Mouse (Mus musculus): ENCODE measurements at regions not wholly inside any gene's neighbourhood (a gene's known extent, or its start where the extent isn't known, plus 50 kb on each side); places are given as distances from the start of the nearest gene placed in this dataset.

DNA sequence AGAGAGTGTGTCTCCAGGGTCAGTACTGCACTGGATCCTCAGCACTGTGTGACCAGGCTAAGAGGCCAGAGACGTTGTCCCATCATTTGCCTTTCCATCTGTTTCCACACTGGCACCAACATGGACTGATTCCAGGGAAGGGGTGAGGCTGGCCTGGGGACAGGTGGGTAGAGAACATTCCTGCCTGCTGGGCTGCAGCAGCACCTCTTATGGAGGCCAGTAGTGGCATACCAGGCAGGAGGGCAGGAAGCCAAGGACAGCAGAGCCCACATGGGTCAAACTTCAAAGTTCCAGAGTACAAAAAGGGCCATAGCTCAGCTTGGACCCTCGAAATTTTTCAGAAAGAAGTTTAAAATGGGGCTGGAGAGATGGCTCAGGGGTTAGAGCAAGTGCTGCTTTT lies 115.4 kb upstream of the Ercc6l2 start:
- DNase-seq (ENCODE audit: low spot score): no peak

DNA sequence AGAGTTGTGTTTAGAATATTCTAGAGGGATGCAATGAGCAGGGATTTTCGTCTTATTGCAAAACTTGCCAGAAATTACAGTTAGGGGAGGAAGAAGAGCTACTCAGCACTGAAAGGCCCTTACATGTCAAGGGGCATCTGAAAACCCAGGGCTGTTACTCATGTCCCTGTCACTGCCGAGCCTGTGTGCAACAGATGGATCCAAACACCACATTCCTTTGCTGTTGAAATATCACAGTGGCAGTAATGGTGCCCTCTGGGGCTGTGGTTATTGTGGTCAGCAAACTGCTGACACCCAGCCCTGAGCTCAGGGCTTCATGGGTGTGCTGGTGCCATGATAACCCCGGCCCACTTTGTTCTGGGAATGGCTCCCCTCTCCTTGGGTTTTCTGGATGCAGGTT lies 114.3 kb upstream of the Ercc6l2 start:
- no peak for DNase-seq (ENCODE audit: low spot score)

DNA sequence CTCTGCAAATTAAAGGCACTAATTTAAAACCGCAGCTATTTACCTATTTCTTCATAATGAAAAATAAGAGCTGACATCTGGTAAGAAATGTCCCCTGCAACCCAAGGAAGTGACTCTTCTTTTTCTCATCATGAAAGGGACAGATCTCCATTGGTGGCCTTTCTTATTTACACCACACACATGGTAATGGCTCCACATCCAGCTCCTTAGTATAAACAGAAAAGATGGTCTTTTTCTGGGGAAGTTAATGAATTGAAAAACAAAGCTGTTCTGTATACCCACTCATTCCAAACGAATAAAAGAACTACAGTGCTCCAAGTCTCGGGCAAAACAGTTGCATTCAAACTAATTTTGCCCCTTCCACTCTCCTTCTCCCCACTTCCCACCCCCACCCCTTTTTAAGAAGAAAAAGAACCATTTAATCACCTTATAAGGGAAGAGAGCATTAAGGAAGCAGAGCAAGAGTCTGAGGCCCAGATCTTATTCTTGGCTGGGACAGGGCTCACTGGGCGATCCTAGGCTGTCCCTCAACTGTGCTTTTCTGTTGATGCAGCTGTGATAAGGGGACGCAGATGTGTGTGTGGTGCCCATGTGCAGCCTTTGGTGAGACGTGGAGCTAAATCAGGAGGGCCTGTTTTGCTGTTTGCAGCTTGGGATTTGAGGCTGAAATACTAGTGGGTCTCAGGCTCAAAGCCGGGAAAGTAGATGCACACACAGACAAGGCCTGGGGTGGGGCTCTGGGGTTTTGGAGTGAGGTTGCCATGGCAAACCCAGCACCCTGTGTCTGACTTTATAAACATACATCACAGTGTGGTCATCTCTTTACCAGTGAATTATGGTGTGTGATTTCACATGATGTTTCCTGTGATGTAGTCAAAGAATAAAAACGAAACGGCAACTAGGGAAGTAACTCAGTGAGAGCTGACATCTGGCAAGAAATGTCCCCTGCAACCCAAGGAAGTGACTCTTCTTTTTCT lies 113.6 kb upstream of the Ercc6l2 start:
- DNase-seq (ENCODE audit: low spot score): no peak

DNA sequence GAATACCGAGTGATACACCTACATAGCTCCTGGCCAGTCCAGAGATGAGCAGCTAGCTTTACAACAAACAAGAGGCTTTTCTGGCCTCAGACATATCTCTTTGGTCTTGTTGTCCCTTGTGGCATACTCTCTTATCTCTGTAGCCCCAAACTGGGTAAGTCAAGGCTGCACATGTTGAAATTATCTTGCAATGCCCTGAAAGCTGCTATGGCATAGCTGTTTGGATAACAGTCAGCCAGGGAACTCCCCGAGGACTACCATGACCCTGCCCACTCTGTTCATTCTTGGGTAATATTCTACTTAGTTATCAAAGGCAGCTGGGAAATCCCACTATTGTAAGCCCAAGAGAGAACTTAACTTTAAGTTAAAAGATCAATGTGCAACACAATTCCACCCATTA lies 106.5 kb upstream of the Ercc6l2 start:
- no peak for DNase-seq (ENCODE audit: low spot score)

DNA sequence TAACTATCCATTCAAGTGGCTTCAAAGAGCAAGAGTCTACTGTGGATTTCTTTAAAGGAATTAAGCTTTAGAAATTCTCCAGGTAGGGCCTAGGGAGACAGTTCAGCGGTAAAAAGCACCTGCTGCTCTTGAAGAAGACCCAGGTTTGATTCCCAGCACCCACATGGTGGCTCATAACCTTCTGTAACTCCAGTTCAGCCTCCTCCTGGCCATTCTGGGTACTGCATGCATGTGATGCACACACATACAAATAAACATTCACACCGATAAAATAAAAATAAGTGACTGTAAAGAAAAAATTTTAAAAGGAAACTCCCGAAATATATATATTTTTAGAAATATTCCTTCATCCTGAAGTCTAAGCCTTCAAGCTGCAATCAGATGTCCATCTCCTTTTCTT lies 101.9 kb upstream of the Ercc6l2 start:
- no peak for DNase-seq (ENCODE audit: low spot score)

DNA sequence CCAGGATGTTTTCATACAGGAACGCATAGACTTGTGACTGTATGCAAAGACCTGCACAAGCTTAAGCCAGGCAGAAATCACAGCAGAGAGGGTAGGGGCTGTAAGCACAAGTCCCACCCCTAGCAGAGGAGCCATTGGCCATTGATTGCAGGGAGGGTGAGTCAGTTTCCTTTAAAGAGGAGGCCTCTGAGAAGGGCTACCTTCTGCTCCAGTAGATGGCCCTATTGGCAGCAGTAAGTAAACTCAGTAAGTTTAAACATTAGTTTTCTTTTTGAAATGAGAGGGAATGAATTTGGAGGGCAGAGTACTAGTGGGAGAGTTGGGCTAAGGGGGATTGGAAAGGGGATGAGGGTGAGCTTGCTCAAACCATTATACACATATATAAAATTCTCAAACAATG lies 98.5 kb upstream of the Ercc6l2 start:
- no peak for DNase-seq (ENCODE audit: low spot score)

DNA sequence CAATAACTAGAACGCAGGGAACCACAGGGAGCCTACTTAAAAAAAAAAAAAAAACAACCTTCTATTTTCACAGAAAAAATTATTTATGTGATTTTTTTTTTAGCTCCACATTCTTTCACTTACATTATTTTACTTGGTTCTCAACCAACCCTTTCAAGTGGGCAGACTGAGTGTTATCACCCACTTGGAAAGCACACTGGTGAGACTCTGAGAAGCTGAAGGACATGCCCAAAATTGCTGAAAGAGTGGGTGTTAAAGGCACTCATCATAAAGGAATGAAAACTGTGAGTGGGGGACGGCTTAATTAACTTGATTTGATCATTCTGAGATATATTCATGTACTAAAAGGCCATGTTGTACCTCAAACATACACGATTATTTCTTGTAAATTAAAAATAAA lies 97.8 kb upstream of the Ercc6l2 start:
- DNase-seq (ENCODE audit: low spot score): no peak

DNA sequence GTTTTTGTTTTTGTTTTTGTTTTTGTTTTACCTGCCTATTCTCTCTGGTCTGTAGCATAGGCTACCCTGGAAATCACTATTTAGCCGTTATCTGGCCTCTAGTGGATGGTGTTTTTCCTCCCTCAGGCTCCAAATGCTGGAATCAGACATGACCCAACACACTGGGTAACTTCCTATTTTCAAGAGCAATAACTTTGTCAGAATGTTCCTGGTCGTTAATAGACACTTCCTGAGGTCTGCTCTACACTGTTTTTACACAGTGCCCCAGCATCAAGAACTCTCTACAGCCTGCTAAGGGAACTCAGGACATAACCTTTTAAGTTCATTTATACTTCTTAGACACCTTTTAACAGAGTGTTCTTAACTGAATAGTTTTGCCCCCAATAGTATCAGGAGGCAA lies 96.3 kb upstream of the Ercc6l2 start:
- no peak for DNase-seq (ENCODE audit: low spot score)

DNA sequence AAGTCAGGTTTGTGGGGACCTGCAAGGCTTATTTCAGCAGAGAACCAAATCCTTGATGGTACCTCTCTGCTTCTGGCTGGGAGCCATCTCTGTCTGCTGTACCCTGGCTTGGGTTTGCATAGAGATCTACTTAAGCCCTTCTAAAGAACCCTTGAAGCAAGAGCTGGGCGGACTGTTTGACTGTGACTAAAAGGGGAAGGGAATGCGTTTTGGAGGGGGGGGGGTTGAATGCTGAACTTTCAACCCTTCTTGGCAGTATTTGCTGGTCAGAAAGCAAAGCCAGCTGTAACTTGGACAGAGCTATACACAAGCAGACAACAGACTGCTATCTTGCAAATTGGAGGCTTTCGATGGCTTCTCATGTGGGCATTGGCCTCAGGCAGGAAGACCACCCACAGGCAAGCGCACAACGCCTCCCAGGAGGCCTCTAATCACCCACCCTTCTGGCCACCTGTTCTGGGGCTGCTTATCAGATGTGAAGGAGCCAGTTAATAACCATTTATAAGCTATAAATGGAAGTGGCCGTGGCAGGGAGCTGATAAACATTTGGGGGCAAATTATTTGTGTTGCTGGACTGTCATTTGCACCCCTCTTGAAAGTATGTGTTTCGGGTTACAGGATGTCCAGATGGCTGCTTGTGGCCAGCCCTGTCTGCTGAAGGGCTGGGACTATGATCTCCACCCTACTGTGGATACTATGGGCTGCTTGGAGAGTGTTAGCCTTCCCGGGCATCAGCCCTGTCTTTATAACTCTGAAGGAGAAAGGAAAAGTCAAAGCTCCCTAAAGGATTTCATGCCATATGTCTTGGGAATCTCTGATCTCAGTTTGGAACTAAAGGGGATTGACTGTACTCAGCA lies 95.5 kb upstream of the Ercc6l2 start:
- DNase-seq (ENCODE audit: low spot score): peak; percentile 52

DNA sequence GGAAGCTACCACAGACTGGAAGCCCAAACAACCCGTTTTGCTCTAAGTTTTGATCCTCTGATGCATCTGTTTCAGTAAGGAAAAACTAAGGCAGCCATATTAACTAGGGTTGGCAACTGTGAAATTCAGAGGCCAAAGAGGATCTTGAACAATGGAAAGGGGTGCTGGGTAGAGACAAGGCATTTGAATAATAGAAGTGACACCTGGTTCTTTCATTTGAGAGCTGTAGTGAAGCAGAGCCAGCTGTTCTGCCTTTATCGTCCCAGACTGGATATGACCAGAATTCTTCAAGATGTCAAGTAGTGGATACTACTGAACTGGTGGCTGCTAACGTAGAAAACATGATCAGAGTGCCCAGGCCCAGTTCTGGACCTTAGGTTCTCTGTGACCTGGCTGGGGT lies 94.4 kb upstream of the Ercc6l2 start:
- no peak for DNase-seq (ENCODE audit: low spot score)

DNA sequence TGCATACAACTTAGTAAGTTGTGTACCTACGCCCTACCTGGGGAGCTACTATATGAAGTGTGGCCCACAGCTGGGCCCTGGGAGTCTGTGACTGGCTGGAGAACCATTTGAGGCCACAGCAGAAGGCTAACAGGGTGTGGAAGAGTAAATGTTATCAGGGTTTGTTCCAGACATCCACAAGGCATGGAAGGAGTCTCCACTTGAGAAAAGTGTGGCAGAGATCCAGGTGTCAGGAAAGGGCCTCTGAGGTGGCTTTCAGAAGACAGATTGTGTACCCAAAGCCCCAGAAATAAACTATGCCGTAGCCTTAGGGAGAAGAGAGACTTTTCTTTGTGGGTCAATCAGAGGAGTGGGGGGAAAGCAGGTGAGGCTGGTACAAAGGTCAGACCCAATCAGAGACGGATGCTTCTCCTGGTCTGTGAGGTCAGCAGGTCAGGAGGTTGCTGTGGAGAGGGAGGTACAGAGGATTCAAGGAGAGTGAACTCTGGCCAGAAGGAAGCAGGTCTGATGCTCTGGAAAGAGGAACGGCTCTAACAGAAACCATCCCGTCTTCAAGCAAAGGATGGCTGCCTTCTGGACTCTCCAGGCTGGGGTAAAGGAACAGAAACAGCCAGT lies 93.9 kb upstream of the Ercc6l2 start:
- no peak for DNase-seq (ENCODE audit: low spot score)

DNA sequence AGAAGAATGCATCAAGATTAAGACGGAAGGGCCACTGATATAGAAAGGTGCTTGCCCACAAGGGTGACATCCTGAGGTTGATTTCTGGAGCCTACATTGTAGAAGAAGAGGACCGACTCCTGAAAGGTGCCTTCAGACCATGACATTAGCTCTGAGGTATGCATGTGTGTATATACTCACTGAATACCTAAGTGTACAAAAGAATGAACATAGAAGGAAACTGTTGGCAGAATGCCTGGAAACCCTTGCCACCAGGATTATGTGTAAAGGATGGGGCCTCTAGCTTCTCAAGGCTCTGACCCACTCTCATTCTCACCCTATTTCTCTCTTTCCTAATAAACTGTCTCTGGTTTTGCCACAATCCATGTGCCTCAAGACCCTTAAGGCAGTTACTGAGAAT lies 90.7 kb upstream of the Ercc6l2 start:
- DNase-seq (ENCODE audit: low spot score): no peak

DNA sequence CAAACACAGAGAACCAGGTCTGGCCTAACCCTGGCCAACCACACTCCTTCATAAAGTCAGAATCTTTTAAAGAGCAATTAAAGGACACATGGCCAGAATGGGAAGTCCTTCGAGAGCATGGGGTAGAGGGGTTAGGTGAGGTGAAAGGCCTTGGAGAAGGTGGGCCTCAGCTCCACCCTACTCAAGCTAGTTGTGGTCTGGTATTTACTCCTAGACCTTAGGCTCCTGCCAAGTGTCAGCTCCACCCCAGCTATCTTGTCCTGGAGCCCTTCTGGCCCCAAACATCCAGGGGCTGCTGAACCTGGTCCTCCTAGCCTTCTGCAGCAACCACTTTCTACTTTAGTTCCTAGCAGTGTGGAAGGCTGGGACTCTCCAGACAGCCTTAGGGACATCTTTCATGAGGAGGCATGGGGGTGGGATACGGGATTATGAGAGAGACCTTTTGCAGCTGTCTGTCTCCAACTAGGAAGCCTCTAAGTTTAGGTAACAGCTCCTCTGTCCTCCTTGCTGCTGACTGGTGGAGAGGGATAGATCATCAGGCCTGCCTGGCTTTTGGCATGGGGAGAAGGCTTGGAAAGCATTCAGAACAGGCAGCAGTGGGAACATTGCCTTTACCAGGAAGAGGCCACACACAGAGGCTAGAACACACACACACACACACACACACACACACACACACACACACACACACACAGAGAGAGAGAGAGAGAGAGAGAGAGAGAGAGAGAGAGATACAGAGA lies 90.0 kb upstream of the Ercc6l2 start:
- DNase-seq (ENCODE audit: low spot score): no peak

DNA sequence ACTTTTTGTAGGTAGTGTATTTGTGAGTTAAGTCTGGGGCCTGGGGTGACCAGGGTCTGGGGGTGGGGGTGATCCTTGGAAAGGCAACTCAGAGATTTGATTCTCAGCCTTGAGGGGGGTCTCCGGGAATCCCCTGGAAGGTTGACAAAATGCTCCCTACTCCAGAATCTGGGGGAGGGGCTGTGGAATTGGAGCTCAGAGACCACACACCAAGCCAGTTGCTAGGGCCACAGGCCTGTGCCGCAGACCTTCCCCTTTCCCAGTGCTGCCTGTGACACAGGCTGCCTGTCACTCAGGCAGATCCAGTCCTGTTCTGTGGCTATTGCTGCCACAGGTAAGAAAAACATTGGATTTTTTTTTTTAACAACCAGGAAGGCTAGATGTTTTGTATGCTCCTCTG lies 89.0 kb upstream of the Ercc6l2 start:
- DNase-seq (ENCODE audit: low spot score): peak; percentile 61

DNA sequence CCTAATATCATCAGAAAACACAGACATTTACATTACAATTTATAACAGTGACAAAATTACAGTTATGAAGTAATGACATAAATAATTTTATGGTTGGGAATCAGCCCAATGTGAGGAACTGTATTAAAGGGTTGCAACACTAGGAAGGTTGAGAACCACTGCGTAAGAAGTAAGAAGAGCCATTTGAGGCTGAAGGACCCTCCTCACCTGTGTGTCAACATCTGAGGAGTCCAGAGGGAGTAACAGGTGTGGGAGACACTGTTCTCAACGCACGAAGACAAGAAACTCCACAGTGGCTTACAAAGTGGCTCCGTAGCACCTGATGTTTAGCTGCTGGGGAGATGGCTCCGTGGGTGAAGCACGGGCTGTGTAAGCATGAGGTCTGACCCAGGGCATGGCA lies 88.5 kb upstream of the Ercc6l2 start:
- DNase-seq (ENCODE audit: low spot score): no peak

DNA sequence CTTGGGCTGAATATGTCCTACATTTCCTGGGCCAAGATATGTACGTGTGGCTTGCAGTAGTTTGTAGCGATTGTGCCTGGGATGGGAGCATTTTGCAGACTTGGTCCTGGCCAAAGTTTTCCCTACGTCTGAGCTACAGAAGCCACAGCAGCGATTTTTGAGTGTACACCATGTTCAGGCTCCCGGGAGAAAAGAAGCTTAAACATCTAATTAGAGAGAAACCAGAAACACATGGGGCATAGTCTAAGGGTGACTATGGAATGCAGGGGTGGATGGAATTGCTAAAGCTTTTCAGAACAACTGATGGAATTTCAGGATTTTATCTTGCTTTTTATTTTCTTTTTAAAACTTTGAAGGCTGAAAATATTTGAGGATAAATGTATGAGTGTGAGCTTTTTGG lies 79.3 kb upstream of the Ercc6l2 start:
- DNase-seq (ENCODE audit: low spot score): no peak

DNA sequence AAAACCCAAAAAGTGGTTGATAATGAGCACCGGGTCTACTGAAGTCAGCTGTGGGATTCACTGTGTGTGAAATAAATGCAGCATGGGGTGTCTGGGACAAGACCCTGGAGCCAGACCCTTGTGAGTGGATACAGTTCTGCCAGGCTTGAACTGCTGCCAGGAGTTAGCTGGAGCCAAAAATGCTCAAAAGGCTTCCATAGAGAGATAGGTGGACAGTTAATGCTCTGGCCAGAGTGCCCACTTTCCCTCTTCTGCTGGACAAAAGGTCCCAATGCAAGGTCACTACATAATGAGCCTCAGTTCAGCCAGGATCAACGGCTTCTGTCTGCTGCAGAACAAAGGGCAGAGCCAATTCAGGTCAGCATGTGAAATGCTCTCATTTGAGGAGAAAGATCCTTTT lies 73.2 kb upstream of the Ercc6l2 start:
- DNase-seq (ENCODE audit: low spot score): peak; percentile 58

DNA sequence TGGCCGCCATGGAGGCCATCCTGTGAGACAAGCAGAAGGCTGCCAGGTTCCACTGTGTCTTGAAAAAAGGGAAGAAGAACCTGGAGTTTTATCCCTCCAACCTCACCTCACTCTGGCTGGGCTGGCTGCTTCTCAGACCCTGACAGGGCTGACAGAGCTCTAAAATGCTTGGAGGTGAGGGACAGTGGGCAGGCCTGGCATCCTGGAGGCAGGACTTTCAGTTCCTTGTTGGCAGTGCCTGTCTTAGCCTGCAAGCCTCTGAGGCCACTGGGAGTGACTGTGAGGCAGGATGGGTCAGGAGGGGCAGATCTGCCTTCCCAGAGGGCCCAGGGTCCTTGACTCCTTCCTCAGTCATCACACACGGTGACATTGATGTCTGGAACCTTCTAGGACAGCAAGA lies 66.3 kb upstream of the Ercc6l2 start:
- DNase-seq (ENCODE audit: low spot score): no peak

DNA sequence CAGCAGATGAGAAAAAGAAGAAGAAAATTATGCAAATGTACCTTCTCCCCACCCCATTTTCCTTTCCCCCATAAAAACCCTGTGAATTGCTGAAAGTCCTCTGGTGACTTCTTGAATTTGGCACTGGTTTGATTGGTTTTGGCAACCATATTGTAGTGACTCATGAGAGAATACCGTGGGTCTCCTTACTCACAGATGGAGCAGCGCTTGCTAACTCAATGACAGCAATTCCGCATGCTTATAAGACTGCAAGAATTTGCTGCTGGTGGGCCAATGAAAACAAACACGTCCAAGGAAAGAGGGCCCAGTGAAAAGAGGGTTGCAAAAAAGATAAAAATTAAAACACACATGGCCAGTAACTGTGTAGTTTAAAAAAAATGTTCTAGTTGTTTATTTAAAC lies 65.0 kb upstream of the Ercc6l2 start:
- no peak for DNase-seq (ENCODE audit: low spot score)

DNA sequence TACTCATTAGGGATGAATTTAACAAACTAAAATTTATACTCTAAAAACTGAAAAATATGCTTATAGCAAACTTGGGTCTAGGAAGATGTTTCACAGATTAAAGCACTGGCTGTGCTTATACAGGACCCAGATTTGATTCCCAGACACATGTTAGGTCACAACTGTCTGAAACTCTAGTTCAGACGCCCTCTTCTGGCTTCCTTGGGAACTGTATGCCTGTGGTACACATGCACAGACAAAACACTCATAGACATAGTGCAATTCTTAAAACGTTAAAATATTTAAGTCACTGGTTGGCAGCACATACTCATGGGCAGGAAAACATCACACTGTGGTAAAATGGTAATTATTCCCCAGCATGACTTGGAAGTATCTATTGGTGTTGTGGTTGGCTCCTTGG lies 63.8 kb upstream of the Ercc6l2 start:
- DNase-seq (ENCODE audit: low spot score): no peak

DNA sequence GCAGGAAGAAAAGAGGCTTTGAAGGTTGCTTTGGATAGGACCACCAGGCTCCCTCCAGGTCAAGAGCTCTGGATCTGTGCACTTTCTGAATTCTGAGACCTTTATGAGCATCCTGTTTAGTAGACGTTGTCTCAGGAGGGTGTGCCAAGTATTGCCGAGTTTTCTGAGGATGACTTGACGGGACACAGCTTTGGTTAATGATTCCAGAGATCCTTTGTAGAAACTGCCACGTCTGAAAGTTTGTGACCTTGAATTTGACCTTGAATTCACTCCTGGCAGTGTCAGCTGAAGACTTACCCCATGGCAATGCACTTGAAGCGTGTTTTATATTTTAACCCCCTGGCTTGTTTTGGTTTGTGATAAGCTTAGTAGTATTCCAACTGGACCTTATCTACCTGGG lies 58.0 kb upstream of the Ercc6l2 start:
- no peak for DNase-seq (ENCODE audit: low spot score)

DNA sequence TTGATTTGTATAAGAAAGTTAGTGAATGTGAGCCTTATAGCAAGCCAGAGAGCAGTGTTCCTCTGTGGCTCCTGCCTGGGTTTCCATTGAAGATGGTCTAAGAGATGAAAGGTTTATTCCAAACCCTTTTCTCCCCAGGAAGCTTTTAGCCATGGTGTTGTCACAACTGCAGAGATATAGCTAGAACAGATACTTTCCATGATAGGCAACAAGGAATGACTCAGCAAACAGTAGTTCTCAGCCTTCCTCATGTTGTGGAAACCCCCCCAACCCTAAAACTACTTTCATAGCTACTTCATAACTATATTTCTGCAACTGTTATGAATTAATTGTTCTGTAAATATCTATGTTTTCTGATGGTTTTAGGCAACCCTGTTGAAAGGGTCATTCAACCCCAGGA lies 53.5 kb upstream of the Ercc6l2 start:
- no peak for DNase-seq (ENCODE audit: low spot score)

All from retina, embryonic 14.5 days (tissue).